Mouse (Mus musculus) mouse embryonic stem cell (cell line): ENCODE measurements at regions not wholly inside any gene's neighbourhood (a gene's known extent, or its start where the extent isn't known, plus 50 kb on each side); places are given as distances from the start of the nearest gene placed in this dataset.
"Not testable (repeated sequence)": the region's sequence is repeated elsewhere in the genome, so short reads cannot be mapped to it uniquely, and the experiment has no call there.

Source experiments
- in situ Hi-C, 2 experiments: fragments of 300-500 bp; cut with MboI; formaldehyde crosslinking; loops; 1 replicate in 1 of 2; 3 replicates in 1 of 2; pipeline ENCODE4 v1.14.3; 2019 to 2020; ENCODE audit warnings: low sequenced_read_pairs in 2 of 2, low pct_unique_long_range_greater_than_20kb in 1 of 2, mixed read lengths in 1 of 2; ENCODE audit not compliant: unreplicated experiment in 1 of 2

DNA sequence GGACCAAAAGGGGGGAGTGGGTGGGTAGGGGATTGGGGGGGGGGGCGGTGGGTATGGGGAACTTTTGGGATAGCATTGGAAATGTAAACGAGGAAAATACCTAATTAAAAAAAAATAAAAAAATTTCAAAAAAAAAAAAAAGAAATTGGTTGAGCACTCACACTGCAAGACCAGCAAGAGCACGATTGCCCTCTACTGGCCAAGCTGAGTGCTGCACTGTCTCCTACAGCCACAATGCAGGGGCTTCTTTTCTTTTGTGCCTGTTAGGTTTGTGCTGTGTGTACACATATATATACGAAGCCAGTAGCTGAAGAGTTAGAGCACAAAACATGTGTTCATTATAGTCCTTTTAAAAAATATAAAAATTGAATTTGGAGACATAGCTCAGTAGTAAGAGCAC, 55.6 kb downstream of the Mup20 start:
- in situ Hi-C loops, result no loop called here

- in situ Hi-C loops, result not testable (repeated sequence)
Measured at GRCm38 (mm10) chr4:61989941-61990340, 64.0 kb downstream of the Mup20 start.

DNA sequence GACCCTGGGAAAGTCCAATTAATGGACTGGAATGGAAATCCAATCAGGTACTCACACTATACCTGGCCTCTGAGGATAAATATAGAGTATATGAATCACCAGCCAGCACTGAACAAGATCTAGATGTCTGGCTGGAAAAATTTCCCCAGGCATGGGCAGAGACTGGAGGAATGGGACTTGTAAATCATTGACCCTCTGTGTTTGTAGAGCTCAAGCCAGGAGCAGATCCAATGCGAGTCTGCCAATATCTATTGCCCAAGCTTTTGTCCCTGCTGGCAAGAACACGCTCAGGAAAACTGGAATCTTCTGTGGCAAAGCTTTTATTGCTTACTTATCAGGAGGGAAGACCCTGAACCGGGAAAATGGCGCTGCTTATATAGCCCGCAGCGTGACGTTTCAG, 77.8 kb downstream of the Mup20 start:
- in situ Hi-C loops, result loop anchor here in 1 of 2 experiments (10.0 kb wide), 1 partner anchor 61 kb away; no protein-coding TSS in a partner anchor

DNA sequence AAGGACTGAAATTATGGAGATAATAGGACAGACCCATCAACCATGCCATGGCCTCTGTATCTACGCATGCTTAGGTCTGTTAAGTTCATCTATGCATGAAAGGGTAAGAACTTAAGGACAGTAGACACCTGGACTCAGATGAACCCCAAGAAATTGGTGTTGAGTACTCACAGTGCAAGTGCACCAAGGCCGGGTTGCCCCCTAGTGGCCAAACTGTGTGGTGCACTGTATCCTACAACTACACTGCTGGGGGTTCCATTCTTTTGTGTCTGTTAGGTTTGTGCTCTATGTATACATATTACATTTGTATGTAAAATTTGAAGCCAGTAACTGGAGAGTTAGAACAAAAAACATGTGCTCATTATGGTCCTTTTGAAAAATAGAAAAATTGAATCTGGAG, 80.7 kb downstream of the Mup20 start:
- in situ Hi-C loops, result loop anchor here in 1 of 2 experiments (10.0 kb wide), 1 partner anchor 58 kb away; no protein-coding TSS in a partner anchor

GRCm38 (mm10) chr4:61969691-61970090, 84.3 kb downstream of the Mup20 start:
- in situ Hi-C loops, result loop anchor here in 1 of 2 experiments (10.0 kb wide), 1 partner anchor 55 kb away; no protein-coding TSS in a partner anchor

- in situ Hi-C loops, result not testable (repeated sequence)
Measured at GRCm38 (mm10) chr4:61967674-61968073, 86.3 kb downstream of the Mup20 start.

DNA sequence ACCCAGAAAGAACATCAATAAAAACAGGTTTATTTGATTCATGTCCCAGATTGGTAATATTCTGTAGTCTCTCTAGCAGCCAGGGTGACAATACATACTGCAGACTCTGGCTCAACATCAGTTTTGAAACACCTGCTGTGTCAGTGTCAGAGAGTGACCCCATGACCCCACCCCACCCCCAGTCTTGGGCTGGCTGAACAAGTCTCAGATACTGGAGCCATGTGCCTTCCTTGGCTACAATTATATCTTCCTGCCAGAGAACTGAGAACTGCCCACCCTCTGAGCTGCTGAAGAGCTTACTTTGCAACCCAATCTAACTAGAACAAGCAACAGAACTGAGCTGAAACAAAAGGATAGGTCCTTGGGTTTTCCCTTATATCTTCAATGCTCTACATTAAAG, 91.6 kb downstream of the Mup20 start:
- in situ Hi-C loops, result no loop called here
